17 mouse cellular contexts compared by ENCODE assay signal in the genomic region with DNA sequence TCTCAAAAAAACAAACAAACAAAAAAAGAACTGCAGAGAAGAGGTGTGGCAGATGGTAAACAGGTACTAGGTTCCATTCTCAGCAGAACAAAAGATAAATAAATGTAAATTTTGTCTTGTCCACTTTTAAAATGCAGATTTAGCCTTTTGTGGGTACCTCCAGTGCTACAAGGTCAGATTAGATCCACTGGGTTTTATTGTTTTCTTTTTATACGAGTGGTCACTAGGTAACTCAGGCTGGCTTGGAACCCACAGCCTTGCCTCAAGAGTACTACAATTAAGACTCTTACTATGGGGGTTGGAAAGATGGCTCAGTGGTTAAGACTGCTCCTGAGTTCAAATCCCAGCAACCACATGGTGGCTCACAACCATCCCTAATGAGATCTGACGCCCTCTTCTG.
"Had no signal": no experiment of that assay in that cellular context is flagged by ENCODE, and none has a peak within 500 bp of the region (broad histone marks: within the 10 kb centered on the region; RNA-seq: fewer than 3 reads in every experiment).

No protein-coding gene starts in this region.

- DNase-seq: liver, postnatal 0 days; lung, adult 2 months; lung, postnatal 14 days; lung, postnatal 36 days; thymus, adult 2 months; thymus, postnatal 25 days; thymus, postnatal 4 days had no signal

- H3K4me2 ChIP-seq: lung, embryonic 15.5 days; midbrain, embryonic 11.5 days; midbrain, embryonic 13.5 days; midbrain, embryonic 15.5 days; neural tube, embryonic 12.5 days; stomach, embryonic 15.5 days had no signal

- H3K4me1 ChIP-seq: lung, embryonic 15.5 days; megakaryocyte, embryonic 14.5 days; midbrain, embryonic 13.5 days; midbrain, embryonic 15.5 days; neural tube, embryonic 12.5 days; stomach, embryonic 15.5 days had no signal

- ATAC-seq: lung, postnatal 0 days; midbrain, embryonic 13.5 days; midbrain, embryonic 15.5 days had no signal

- H3K27ac ChIP-seq: lung, embryonic 15.5 days; macrophage; midbrain, embryonic 13.5 days; midbrain, embryonic 15.5 days; neural tube, embryonic 12.5 days; stomach, embryonic 15.5 days; stomach, postnatal 0 days had no signal

- H3K4me3 ChIP-seq: lung, embryonic 15.5 days; megakaryocyte, embryonic 14.5 days; midbrain, embryonic 13.5 days; midbrain, embryonic 15.5 days; neural tube, embryonic 12.5 days; stomach, embryonic 15.5 days had no signal

- H3K27me3 ChIP-seq: lung, embryonic 15.5 days; midbrain, embryonic 13.5 days; midbrain, embryonic 15.5 days; neural tube, embryonic 12.5 days; stomach, embryonic 15.5 days had no signal

- H3K36me3 ChIP-seq: lung, embryonic 15.5 days; midbrain, embryonic 13.5 days; midbrain, embryonic 15.5 days; neural tube, embryonic 12.5 days; stomach, embryonic 15.5 days had no signal

- H3K9ac ChIP-seq: liver, postnatal 0 days; lung, embryonic 15.5 days; midbrain, embryonic 13.5 days; midbrain, embryonic 15.5 days; neural tube, embryonic 12.5 days; stomach, embryonic 15.5 days had no signal

- H3K9me3 ChIP-seq: lung, embryonic 15.5 days; megakaryocyte, embryonic 14.5 days; midbrain, embryonic 13.5 days; midbrain, embryonic 15.5 days; neural tube, embryonic 12.5 days; stomach, embryonic 15.5 days had no signal
